Mouse (Mus musculus) gastrocnemius, postnatal 36 days (tissue): ENCODE measurements around the gene Appl2. TPM values are rescaled to one million over a fixed set of nuclear protein-coding genes. Genes with fewer than 3 reads are reported as not detected.
A peak's percentile ranks its signal among the peaks of the same experiment; 100 is the strongest.

Experiments used
- DNase-seq, 2 experiments: peaks; one replicate each; pipeline ENCODE4 v3.0.0; 2022
- intact Hi-C: fragments of 180-260 bp; cut with DNase I; formaldehyde crosslinking; loops from one replicate; pipeline ENCODE4 v1.15.1; 2025
- total RNA-seq, 2 experiments: library from RNA; stranded (reverse); gene quantifications; 2 replicates each; pipeline ENCODE4 v1.2.3; 2021

Appl2 gene
- total RNA-seq, 2 experiments from 2014 or later, result 15.0 to 20.0 TPM

DNA sequence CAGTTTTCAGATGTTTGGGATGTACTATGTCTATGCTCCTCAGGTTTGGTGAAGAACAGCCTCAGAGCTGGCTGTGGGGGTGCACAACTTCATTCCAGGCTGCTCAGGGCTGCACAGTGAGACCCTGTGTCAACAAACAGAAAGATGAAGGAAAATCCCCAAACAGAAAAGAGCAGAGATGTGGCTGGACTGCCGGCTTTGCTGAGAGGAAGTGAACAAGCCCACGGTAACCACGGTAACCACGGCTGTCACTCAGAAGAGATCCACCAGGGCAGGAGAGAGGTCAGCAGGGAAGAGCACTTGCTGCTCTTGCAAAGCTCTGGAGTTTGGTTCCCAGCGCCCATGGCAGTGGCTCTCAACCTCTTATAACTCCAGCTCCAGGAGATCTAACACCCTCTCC, 14.1 kb downstream of the Appl2 start:
- intact Hi-C loops, result no loop called here
- DNase-seq, result peak in 1 of 2 experiments; percentile 23

DNA sequence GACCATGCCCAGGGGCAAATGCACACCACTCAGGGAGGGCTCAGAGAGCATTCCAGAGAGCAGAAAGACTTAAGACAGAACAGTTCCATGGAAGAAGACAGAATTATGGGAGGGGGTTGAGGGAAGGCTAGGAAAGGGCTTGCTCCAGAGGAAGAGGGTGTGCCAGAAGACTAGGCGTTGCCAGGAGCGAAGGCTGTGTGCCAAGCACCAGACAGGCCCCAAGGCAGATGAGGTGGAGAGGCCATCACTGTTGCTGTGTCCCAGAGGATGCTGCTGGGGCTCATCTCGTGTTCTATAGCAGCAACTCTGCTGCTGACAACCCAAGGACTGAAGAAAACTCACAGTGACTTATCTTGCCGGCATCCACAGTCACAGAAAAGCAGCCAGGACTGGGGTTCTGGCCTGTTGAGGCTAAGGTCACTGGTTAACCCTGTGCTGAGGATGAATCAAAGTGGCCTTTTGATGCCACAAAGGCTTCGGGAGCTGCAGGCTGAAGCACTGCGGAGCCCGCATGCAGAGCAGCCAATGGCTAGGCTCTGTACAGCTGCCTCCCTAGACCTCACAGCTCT, 15.6 kb downstream of the Appl2 start:
- intact Hi-C loops, result no loop called here
- no peak for DNase-seq

GRCm38 (mm10) chr10:83631775-83632174, 16.8 kb downstream of the Appl2 start:
- DNase-seq, result no peak
- intact Hi-C loops, result no loop called here

- DNase-seq, result no peak
- intact Hi-C loops, result no loop called here
These were observed 17.6 kb downstream of the Appl2 start for GRCm38 (mm10) chr10:83630899-83631298.

- DNase-seq, result no peak
- intact Hi-C loops, result no loop called here
These were observed 18.7 kb downstream of the Appl2 start for GRCm38 (mm10) chr10:83629878-83630277.

GRCm38 (mm10) chr10:83629190-83629781, 19.3 kb downstream of the Appl2 start:
- DNase-seq, result no peak
- intact Hi-C loops, result no loop called here

DNA sequence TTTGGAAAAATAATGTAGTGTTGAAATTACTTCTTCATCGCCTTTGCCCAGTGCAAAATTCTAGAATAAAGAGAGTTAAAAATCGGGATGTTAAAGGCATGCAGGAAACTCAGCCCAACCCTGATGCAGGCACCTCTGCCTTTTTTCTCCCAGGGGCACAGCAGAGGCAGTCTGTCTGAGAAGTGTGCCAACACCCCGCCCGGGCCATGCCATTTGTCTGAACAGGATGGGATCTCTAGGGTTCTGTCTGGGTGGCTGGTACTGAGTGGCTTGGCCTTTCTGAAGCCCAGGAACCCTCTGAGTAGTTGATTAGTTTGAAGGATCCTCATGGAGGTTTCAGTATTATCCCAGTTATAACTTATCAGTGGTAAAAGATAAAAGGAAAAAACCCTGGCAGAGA, 20.3 kb downstream of the Appl2 start:
- intact Hi-C loops, result no loop called here
- no peak for DNase-seq

DNA sequence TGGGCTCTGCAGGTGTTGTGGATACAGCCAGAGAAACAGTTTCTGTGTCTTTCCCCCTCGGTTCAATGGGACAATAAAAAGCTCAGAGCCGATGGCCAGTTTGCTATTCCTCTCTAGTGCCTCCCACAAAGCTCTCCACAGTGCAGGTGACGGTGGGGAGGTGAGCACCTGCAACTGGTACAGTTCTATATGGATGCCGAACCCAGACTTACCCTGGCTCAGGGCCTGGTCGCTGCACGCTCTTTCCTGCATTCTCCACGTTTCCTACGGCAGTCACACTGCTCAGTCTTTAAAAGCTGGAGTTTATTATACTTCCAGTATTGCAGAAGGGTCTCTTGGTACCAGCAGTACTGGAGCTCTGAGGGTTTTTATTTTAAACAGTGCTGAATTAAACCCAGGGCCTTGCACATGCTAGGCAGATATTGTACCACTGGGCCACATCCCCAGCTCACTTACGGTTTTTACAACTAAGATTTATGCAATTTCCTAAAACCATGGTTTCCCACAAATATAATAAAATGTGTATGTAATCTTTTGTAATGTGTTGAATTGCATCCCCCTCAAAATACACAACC, 21.3 kb downstream of the Appl2 start:
- intact Hi-C loops, result no loop called here
- no peak for DNase-seq

- intact Hi-C loops, result no loop called here
- no peak for DNase-seq
These were observed 23.7 kb downstream of the Appl2 start for GRCm38 (mm10) chr10:83624841-83625240.

- DNase-seq, result no peak
- intact Hi-C loops, result no loop called here
These were observed 24.5 kb downstream of the Appl2 start for GRCm38 (mm10) chr10:83624065-83624464.

DNA sequence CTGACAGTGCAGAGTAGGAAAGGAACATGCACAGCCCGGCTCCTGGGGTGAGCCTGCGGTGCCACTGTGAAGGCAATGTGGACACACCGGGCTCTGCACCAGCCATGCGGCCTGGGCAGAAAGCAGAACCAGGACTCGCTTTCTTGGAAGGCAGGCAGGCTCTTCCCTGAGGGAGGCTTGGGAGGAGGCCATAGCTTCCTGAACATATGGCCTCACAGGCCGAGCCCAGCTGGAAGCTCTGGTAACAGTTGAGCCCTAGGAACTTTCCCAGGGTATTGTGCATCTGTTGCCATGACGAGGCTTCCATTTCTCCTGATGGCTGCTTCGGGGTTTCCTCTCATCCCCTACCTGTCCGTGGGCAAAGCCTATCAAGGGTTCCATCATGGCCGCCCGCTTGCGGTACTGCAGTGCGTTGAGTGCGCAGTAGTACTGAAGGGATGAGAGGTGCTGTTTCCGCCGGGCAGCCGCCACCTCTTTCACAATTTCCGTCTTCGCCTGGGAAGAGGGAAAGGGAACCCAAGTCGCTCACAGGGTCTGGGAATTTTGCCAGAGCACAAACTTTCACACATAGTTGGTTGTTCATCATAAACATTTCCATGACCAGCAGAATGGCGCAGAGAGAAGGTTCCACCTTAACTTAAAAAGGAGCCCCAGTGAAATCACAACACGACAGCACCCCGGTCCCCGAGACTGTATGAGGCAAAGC, 28.0 kb downstream of the Appl2 start:
- peak in 1 of 2 experiments; percentile 9 for DNase-seq
- intact Hi-C loops, result no loop called here

GRCm38 (mm10) chr10:83618819-83619440, 29.6 kb downstream of the Appl2 start:
- peak; percentile 19 to 27 for DNase-seq
- intact Hi-C loops, result no loop called here

DNA sequence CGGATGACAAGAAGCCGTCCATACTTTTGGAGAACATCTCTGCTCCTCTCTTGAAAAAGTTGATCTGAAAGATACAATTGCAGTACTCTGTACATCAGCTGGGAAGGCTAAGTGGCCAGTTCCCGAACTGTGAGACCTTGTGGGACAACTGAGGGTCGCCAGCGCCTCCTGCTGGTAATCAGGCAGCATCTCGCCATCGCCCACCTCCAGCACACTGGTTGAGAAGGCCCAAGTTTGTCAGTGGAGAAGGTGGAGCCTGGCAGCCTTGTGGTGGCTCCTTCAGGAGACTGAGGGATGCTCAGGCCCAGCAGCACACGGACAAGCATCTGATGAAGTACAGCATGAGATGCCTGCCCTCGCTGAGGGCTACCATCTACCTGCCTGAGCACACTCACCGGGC, 31.2 kb downstream of the Appl2 start:
- intact Hi-C loops, result no loop called here
- no peak for DNase-seq

GRCm38 (mm10) chr10:83612648-83613215, 35.8 kb downstream of the Appl2 start:
- DNase-seq, result no peak
- intact Hi-C loops, result no loop called here

DNA sequence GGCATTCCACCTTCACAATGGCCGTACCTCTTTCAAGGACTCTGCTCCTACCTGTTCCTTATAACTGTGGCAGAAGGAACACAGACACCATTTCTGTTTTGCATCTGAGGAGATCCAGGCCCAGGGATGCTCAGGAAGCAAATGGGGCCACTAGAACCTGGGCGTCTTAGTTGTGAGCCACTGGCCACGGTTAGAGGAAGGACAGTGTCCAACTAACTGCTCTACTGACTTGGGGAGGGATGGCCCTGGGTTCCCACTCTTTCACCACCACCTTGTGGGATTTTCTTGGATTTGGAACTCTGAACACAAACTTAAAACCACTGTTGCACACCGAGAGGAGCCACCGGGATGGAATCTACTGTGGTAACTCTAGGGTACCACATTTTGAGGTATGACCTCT, 36.7 kb downstream of the Appl2 start:
- no peak for DNase-seq
- intact Hi-C loops, result no loop called here

- no peak for DNase-seq
- intact Hi-C loops, result no loop called here
These were observed 38.0 kb downstream of the Appl2 start for GRCm38 (mm10) chr10:83610518-83610917.

- intact Hi-C loops, result no loop called here
- no peak for DNase-seq
These were observed 39.9 kb downstream of the Appl2 start for GRCm38 (mm10) chr10:83608596-83608995.

GRCm38 (mm10) chr10:83607111-83607510, 41.4 kb downstream of the Appl2 start:
- intact Hi-C loops, result no loop called here
- no peak for DNase-seq

- DNase-seq, result no peak
- intact Hi-C loops, result no loop called here
These were observed 42.8 kb downstream of the Appl2 start for GRCm38 (mm10) chr10:83605637-83606183.

GRCm38 (mm10) chr10:83603956-83604564, 44.5 kb downstream of the Appl2 start:
- no peak for DNase-seq
- intact Hi-C loops, result no loop called here
